Mouse (Mus musculus) NIH3T3 (cell line): ENCODE results near the gene Mr1.
A peak's percentile ranks its signal among the peaks of the same experiment; 100 is the strongest.

Experiments used
- DNase-seq: peaks from one replicate; pipeline ENCODE4 v3.0.0-alpha.2; 2012; ENCODE audit warnings: low read depth

Mr1 gene

GRCm38 (mm10) chr1:155127429-155127934 lies 19.1 kb downstream of the Mr1 start:
- DNase-seq: no peak

- peak; percentile 89 for DNase-seq
Observed at GRCm38 (mm10) chr1:155126716-155127115, 19.9 kb downstream of the Mr1 start.

- DNase-seq: no peak
Observed at GRCm38 (mm10) chr1:155124397-155124796, 22.2 kb downstream of the Mr1 start.

- DNase-seq: peak; percentile 22
Observed at GRCm38 (mm10) chr1:155121977-155122939, 24.4 kb downstream of the Mr1 start.

GRCm38 (mm10) chr1:155119719-155120118 lies 26.9 kb downstream of the Mr1 start:
- no peak for DNase-seq

GRCm38 (mm10) chr1:155113946-155114345 lies 32.7 kb downstream of the Mr1 start:
- DNase-seq: peak; percentile 43

- DNase-seq: no peak
Observed at GRCm38 (mm10) chr1:155112875-155113274, 33.7 kb downstream of the Mr1 start.

- DNase-seq: no peak
Observed at GRCm38 (mm10) chr1:155112118-155112517, 34.5 kb downstream of the Mr1 start.

- DNase-seq: no peak
Observed at GRCm38 (mm10) chr1:155111491-155111890, 35.1 kb downstream of the Mr1 start.

- peak; percentile 84 for DNase-seq
Observed at GRCm38 (mm10) chr1:155109387-155110350, 36.9 kb downstream of the Mr1 start.

GRCm38 (mm10) chr1:155108412-155108811 lies 38.2 kb downstream of the Mr1 start:
- DNase-seq: peak; percentile 68

- peak; percentile 83 for DNase-seq
Observed at GRCm38 (mm10) chr1:155107843-155108242, 38.8 kb downstream of the Mr1 start.

GRCm38 (mm10) chr1:155106310-155106709 lies 40.3 kb downstream of the Mr1 start:
- no peak for DNase-seq

GRCm38 (mm10) chr1:155103991-155104390 lies 42.6 kb downstream of the Mr1 start:
- no peak for DNase-seq

GRCm38 (mm10) chr1:155102631-155103030 lies 44.0 kb downstream of the Mr1 start:
- no peak for DNase-seq

GRCm38 (mm10) chr1:155099280-155099848 lies 47.2 kb downstream of the Mr1 start, which contains the start of gene Ier5:
TSS of gene Ier5 (minus strand) at chr1:155099636.
- DNase-seq: peak; percentile 99

- DNase-seq: peak; percentile 58
Observed at GRCm38 (mm10) chr1:155098486-155099279, 47.9 kb downstream of the Mr1 start.

GRCm38 (mm10) chr1:155097931-155098485 lies 48.6 kb downstream of the Mr1 start:
- DNase-seq: peak; percentile 73

- peak; percentile 72 for DNase-seq
Observed at GRCm38 (mm10) chr1:155097354-155097753, 49.3 kb downstream of the Mr1 start.

- no peak for DNase-seq
Observed at GRCm38 (mm10) chr1:155096620-155097261, 49.9 kb downstream of the Mr1 start.
